Mouse (Mus musculus): ENCODE results near the gene Pard3.
A peak's percentile ranks its signal among the peaks of the same experiment; 100 is the strongest.

Gene Pard3

GRCm38 (mm10) chr8:127300493-127300892 lies 236.8 kb downstream of the Pard3 start:
- DNase-seq: no peak

DNA sequence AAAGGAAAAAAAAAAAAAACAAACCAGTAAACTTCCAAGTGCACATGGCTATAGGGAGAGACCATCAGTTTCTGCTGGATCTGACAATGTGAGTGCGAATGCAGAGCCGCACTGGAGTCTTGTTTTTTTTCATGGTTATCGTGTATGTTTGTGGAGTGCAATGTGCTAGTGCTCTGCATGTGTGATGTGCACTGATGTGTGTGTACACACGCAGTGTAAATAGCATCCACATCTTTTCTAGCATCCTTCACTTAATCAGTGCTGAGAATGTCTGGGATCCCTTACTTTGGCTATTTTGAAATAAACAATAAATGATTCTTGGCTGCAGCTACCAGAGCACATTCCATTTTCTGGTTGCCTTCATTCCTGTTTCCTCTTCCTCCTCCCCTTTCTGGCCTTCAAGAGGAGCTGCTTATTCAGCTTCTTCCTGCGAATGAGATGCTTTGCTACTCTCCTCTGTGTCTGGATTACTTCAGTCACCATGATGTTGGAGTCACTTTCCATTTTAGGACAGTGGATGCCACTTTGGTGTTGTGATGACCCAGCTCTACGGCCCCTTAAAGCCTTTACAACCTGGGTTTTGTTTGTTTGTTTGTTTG lies 239.3 kb downstream of the Pard3 start:
- no peak for DNase-seq

GRCm38 (mm10) chr8:127307026-127307425 lies 243.3 kb downstream of the Pard3 start:
- DNase-seq: no peak

GRCm38 (mm10) chr8:127309363-127309762 lies 245.7 kb downstream of the Pard3 start:
- DNase-seq: no peak

- DNase-seq: no peak
These were observed 252.1 kb downstream of the Pard3 start for GRCm38 (mm10) chr8:127315811-127316210.

GRCm38 (mm10) chr8:127317914-127318313 lies 254.2 kb downstream of the Pard3 start:
- no peak for DNase-seq

DNA sequence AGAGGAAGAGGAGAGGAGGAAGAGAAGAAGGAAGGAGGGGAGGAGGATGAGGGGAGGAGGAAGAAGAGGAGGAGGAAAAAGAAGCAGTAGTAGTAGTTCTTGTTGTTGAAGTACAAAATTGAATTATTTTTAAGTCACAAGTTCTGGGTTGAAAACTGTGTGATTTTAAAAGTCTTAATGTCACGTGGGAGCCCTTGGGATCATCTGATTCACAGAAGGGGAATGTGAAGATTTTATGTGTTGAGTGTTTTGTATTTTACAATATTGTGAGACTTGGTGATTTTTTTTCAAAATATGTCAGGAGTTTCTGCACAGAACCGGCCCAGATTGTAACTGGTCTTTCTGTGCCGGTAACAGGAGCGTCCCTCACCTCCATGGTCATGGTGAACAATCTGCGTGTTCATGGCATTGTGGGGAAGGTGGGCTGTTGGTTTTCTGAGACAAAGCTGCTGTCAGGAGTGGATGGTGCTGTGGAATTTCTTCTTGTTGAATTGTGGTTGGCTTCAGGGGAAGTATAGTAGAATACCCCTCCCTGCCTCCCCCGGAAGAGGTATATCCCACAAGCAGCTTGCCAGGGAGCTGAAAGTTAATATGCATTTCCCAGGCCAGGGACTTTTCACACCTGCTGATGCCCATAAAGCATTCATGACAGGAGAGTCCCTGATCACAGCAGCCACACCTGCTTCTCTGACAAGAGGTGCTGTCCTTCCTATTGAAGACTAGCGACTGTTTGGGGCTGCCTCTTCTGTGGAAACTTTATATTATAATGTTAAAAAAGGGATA lies 254.9 kb downstream of the Pard3 start:
- DNase-seq: no peak

DNA sequence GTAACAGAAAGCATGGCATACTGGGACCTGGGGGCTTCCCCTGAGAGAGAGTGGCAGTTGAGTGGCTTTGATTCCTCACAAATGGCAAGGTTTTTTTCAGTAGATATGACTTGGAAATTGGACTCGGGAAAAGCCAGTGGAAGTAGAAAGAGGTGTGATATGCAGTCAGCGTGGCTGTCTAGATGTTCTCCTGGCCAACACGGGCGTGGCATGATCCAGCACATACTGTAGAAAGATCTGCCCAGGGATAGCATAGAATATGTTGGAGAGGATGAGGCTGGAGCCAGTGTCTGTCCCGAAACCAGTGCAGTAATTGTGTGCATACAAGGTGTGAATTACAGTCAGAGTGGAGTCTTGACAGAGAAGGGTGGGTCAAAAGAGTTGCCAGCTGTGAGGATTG lies 257.2 kb downstream of the Pard3 start:
- DNase-seq: no peak

DNA sequence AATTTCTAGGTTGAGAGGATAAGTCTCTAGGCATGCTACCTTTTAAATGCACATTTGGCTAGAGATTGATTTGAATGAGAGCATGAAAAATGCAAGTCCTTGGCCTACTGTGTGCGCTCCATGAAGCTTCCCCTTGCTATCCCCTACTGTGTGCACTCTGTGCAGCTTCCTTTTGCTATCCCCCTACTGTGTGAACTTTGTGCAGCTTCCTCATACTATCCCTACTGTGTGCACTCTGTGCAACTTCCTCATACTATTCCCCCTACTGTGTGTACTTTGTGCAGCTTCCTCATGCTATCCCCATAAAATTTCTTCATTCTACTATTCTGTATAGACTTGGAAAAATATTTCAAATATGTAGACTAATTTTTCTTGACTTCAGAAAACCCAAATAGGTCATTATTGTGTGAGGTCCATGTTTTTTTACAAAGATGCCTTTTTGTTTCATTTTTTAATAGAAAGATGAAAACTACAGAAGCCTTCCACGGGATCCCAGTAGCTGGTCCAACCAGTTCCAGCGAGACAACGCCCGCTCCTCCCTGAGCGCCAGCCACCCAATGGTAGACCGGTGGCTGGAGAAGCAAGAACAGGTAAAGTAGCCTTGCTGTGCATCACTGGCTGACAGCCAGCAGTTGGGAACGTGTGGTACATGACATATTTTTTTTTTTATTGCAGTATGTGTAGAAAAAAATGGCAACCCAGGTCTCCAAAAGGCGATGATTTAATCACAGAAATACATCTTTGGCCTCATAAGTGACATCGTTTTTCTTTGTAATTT lies 260.1 kb downstream of the Pard3 start:
- DNase-seq: no peak

DNA sequence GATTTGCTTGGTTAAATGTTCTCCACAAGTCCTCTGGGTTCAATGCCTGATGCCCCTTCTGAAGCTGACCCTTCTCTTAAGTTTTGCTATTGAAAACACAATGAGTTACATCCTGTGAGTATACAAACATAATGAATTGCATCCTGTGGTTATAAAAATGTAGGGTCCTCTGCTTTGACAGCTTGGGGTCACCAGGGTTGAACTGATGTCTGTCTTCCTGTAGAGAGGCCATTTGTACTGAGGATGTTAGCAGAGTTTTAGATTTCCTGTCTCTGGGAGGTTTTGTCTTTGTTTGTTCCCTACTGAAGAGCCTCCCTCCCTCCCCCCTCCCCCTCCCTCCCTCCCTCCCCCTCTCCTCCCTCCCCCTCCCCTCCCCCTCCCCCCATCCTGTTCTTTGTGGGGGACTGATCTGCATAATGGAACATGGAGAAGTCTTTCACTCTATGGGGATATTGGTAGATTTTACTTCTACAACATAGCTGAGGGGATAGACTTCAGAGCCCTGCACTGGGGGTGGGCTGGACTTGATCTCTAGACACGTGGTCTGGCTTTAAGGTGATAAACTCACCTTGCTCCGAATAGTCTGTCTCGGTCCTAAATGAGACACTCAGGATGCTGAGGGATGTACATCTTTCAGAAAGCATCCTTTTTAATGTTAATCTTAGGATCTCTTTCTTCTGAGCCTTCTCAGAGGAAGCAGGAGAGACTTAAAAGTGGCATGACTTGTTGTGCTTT lies 261.3 kb downstream of the Pard3 start:
- no peak for DNase-seq

DNA sequence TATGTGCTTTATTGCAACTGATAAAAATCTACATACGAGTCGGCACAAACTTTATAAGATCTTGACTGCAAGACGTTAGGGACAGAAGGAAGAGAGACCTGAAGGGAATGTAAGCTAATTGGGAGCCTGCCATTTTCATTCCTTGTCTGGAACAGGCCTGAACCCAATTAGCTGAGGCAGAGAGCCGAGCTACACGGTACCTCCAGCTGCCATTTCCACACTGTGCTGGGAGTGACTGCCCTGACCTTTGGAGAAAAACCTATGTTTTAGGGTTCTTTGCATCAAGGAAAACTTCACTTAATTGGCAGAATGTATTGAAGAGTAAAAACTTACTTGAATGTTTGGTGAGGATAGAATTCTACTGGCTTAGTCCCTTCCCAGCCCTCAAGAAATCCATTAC lies 262.1 kb downstream of the Pard3 start:
- no peak for DNase-seq

GRCm38 (mm10) chr8:127330258-127331187 lies 266.8 kb downstream of the Pard3 start:
- no peak for DNase-seq

DNA sequence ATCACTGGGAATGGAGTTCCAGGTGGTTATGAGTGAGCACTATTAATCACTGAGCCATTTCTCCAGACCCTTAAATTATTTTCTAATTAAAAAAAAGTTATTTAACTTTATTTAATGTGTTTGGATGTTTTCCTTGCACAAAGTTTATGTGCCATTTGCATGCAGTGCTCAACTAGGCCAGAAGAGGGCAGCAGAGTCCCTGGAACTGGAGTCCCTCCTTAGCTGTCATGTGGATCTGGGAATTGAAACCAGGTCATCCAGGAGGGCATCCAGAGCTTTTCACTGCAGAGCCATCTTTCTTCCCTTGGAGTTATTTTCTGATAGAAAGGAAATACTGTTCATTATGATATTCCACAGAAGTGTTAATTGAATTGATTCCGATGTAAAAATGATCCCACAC lies 268.1 kb downstream of the Pard3 start:
- peak; percentile 25 for DNase-seq

DNA sequence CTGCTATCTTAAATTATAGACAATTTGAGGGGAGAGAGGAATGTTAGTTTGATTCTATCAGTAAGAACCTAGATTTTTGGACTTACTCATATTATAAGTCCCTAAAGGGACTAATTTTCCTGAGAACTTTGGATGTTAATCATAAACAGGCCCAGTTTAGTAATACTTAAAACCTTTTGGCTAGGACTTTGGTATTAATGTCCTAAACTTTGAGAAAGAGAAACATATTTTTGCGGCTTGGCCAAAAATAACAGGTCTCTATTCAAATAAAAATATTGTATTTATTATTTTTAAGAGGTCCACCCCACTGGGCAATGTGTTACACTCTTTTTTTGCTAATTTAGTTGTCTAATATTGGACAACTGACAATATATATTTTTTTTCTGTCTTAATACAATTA lies 271.5 kb downstream of the Pard3 start:
- no peak for DNase-seq

DNA sequence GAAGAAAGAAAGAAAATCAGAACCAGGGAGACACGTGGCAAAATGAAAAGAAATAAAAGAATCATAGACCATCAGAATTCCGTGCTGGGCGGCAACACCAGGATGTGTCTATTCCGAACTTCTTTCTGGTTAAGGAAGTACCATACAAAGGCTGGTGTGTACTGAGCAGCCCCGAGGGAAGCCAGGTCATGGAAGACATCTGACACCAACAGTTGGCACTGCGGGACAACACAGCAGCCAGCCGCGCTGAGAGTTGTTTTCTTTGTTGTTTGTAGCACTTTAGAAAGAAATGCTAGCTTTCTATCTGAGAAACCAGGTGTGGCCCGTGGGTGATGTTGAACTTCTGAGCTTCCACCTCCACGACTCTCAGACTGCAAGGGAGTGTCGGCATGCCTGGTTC lies 274.5 kb downstream of the Pard3 start:
- DNase-seq: no peak

DNA sequence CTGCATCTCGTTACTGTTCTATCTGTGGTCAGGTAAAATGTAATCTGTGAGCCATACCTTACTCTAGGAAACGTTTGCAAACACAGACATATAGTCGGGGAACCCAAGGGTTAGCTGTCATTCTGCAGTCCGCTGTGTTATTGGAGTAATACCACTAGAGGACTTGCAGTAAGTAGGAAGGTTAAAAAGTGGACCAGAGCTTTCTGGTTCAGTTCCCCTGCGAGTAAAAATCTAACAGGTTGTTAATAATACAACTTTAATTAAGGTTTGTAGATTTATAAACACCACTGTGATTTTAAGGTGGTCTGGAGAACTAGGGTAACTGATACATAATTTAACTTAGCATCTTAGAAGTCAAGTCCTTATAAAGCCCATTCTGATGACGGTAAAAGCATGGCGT lies 277.4 kb downstream of the Pard3 start:
- no peak for DNase-seq

DNA sequence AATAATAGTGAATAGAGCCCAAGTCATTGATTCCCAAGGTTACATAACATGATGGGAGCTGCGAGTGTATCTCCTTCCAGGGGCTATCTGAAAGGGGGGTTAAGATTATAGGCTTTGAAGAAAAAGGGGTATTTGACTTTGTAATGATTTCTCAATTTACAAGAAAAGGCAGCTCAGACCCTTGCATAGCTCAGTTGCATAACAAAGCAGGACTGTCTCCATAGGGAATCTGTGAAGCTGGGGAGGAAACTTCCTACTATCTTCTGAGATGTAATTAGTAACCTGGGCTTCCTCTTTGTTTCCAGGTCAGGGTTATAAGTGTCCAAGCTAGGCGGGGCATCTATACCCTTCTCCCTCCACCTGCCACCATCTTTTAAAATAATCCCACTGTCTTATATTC lies 279.4 kb downstream of the Pard3 start:
- no peak for DNase-seq

DNA sequence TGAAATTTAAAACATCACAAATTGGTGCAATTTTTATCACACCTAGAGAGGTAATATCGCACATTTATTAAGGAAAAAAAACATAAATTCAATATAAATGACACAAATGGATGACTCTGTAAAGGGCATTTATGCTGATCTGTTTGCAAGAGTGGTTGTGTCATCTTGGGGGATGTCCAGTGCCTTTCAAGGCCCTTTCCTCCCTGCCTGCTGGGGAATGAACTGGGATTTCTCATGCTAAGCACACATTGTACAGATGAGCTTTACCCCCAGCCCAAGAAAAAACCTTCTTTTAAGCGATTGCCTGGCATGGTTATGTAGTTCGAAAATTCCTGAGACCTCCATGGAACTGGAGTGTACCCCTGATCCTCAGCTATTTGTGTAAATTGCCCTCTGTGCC lies 280.7 kb downstream of the Pard3 start:
- no peak for DNase-seq

DNA sequence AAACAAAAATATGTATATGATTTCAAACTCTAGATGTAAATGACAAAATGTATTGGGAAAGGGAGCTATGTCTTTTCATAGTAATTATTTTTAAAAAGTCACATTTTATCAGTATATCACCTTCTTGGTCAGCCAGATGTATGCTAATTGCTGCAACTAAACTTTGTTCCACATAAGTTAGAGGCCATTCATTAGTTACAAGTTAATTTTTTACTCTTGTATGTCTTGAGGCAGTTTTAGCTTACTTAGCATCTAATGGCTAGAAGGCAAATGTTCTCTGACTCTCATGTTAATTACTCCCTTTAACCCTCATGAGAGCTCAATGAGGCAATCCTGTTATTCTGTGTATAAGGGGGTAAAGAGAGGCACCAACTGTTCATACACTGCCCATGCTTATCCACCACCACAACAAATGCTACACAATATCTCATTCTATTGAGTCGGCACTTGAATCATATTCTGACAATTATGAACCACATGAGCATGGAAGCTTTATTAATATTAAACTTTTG lies 282.3 kb downstream of the Pard3 start:
- no peak for DNase-seq

DNA sequence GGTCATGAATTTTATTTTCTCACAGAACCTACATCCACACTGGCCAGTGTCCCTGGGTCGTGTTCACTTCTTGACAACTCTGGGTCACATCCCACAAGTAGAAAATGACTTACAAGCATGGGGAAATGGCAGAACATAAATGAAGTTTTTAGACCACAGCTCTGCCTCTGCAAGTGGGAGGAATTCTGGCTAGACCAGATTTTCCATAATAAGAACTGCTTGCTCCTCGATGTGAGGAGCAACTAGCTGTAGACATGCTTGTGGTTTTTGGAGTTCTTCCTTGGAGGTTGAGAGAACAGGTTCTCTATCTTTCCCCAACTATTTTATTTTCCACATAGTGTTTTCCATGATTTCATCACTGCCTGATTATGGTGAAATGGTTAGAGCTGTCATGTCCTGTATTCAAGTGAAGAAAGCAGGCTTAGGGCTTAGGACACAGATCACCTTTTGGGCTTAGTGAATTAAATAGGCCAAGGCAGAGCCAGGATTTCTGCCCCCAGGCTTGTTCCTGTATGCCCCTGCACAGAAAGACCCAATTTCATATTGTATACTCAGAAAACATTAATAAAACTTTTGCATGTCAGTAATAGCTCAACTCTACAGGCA lies 284.3 kb downstream of the Pard3 start:
- no peak for DNase-seq

DNA sequence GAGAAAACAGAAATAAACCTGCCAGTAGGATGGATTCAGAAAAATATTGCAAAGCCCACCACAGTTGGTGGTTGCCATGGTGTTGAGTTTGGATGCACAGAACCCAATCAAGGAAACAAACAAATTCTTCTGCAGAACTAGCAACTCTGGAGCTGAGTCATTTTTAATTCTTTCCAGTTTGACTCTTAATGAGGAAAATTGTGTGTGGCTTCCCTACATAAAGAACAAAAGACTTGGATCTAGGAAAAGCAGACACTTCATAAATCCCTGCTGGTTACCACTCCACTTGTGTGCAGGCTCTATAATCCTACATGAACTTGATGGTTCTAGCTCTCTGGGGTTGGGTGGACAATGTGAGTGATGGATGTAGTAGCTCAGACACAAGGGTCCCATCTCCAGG lies 298.1 kb downstream of the Pard3 start:
- no peak for DNase-seq

DNA sequence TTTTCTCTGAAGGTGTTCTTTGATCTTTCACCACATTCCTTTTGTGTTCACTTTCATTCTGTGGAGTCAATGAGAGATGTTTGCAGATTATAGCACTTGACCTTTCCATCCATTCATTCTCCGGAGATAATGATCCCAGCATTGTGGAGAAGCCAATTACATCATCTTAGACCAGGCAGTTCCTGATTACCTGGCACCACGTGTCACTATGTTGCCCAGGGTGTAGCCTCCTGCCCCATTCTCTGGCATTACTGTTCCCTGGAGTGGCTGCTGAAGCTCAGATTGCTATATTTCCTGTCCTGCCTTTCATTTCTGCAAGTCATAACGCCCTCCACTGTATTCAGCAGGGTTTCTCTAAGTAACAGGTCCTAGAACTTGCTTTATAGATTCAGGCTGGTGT lies 304.7 kb downstream of the Pard3 start:
- no peak for DNase-seq
